Mouse (Mus musculus) left cerebral cortex, adult 9 months (tissue): ENCODE data around the gene Awat1.

Source experiments
- DNase-seq, 2 experiments: peaks; one replicate each; pipeline ENCODE4 v3.0.0; 2022; ENCODE audit warnings: low spot score in 2 of 2

The Awat1 gene

DNA sequence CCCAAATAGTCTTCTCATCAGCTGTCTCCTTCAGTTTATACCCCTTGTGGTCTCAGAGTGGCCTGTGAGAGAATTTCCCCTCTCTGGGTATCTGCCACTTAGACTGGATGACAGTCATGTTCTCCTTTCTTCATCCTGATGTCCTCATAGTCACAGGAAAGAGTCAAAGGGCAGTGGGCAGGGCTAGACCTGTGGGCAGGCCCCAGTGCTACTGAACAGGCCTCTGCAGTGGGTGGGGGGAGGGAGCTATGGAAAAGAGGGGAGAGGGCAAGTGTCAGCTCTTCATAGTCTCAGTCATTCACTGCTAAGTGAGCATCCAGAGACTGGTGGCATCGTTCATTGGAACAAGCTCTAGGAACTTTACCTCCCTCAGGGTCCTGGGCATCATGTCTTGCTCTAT is at the start of gene Awat1:
Gene Awat1 (plus strand): TSS at position 301 of the 400 bp plus-strand sequence.
- no peak for DNase-seq

DNA sequence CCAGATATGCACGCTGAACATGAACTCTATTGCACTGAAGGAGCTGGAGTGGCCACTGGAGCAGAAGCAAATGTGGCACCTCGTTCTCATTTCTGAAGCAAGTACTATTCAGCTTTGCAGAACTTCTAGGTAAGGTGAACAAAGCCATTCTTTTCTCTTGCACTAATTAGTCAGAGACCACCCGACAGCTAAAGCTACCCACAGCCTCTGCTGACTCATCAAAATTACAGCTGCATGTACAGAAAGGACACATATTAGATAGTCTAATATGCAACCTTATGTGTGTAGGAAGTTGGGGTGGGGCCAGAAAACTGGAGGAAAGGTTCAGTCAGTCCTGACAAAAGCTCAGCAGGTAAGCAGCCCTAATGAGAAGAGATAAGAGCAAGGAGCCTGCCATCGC is 47.6 kb upstream of the Awat1 start, which contains the start of gene Dgat2l6:
Gene Dgat2l6 (plus strand): TSS at position 368 of the 400 bp plus-strand sequence.
- DNase-seq = no peak

DNA sequence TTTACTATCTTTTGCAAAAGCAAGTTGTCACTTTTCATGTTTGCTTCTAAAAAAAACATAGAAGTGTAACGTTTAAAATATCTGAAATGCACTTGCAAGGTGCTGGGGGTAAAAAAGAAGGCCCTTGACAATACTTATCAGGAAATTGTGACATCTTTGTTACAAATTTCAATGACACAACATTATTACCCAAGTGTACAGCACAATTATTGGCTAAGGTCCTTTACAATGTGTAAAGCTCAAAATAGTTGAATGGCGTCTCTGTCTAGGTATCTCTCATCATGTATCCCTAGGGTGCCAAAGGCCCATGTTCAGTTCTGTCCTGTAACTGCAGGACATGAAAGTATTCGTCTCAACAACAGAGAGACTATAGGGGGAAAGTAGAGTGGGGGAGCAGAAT is 16.0 kb upstream of the Awat1 start:
- no peak for DNase-seq

GRCm38 (mm10) chrX:100565696-100566095 is 6.4 kb upstream of the Awat1 start:
- DNase-seq = peak in 1 of 2 experiments; percentile 12

GRCm38 (mm10) chrX:100594791-100595190 is 22.7 kb downstream of the Awat1 start, which contains the start of gene P2ry4:
Gene P2ry4 (minus strand): TSS chrX:100594869.
- no peak for DNase-seq

GRCm38 (mm10) chrX:100597439-100597838 is 25.4 kb downstream of the Awat1 start:
- peak in 1 of 2 experiments; percentile 52 for DNase-seq

GRCm38 (mm10) chrX:100599755-100600154 is 27.7 kb downstream of the Awat1 start:
- peak; percentile 30 to 34 for DNase-seq

GRCm38 (mm10) chrX:100605314-100605713 is 33.3 kb downstream of the Awat1 start, which contains the start of gene Arr3:
Gene Arr3 (plus strand): TSS chrX:100605497.
- no peak for DNase-seq

DNA sequence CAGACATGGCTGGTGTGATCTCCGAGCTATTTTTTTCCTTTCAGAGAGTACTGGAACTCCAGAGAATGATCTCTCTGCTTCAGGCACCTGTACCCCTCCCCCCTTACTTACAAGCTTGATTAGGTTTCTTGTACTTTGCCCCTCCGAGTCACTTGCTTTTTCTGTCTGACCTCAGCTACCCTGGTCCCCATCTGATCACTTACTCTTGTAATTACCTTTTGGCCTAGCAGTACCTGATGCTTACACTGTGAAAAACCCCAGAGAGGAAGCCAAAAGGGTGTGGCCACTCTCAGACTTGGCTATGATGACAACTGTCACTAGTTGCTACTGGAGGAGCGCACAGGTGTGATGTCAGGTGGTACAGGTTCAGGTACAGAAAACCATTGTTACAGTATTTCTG is 46.4 kb downstream of the Awat1 start:
- no peak for DNase-seq

GRCm38 (mm10) chrX:100621366-100621765 is 49.3 kb downstream of the Awat1 start:
- no peak for DNase-seq

DNA sequence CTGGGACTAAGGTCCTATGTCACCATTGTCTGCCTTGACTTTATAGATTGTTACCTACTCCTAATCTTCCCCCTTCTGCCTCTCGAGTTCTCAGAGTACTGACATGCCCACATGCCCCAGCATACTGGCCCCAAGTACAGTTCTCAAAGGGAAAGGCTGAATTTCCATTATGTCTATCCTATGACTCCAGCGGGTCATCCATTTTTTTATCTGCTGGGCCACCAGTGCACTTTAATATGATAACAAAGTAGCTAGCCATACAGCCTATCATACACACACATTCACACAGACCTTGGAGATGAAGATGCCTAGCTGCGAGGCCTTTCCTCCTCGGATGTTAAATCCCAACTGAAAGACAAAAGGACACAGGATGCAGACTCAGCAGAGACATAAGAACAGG is 52.2 kb downstream of the Awat1 start:
- DNase-seq = no peak

DNA sequence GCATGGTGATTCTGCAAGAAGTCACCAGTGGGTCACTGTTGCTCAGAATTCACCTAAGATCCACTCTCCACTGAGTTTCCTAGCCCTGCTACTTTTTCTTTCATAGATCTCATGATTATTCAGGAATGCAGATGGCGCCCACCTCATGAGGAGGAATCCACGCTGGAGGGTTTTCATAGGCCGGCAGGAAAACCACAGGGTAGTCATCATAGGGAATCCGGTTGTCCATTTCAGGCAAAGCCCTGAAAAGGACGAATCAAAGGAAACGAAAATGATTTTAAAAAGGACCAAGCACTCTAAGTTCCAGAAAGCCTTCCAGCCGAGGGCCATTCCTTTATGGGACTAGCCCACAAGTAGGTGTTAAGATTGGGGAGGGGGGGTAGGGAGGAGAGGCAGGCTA is 53.1 kb downstream of the Awat1 start:
- DNase-seq = no peak

- no peak for DNase-seq
These were observed 53.4 kb downstream of the Awat1 start, which contains the start of gene Kif4 for GRCm38 (mm10) chrX:100625546-100625801. Gene Kif4 (plus strand): TSS chrX:100625737.

DNA sequence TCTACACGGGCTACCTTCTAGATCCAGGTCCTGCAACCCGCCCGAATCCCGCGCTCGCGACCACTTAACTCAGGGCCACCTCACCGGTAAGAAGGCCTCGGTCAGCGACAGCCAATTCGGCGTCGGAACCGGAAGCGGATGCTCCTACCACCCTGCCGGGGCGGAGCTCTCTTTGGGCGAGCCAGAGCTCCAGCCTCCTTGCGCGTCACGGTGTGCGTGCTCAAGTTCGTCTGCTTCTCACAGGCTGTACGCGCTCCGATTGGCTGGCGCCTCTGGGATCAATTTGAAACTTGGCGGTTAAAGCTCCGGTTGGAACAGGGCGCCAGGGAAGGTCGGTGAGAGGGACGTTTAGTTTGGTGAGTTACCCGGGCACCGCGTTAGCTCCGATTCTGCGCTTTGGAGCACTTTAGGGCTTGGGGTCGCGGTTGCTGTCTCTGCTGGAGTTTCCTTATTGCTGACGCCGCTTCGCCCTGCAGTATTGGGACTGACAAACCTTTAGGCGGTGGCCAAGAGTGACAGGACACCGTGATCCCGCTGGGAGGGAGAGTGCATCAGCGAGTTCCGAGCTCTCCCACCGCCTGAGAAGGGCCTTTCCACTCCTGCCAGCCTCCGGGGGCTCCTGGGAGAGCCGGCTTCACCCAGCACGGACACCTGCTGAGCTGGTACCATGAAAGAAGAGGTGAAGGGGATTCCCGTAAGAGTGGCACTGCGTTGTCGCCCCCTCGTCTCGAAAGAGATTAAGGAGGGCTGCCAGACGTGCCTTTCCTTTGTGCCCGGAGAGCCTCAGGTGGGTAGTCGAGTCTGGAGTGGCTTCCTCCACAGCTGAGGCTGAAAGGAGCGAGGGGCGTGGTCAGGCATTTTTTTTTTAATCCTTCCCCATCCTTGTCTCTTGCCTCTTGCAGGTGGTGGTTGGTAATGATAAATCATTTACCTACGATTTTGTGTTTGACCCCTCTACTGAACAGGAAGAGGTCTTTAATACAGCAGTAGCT is 54.0 kb downstream of the Awat1 start, which contains the start of gene Pdzd11:
Gene Pdzd11 (minus strand): TSS at position 767 of the 992 bp plus-strand sequence.
- peak; percentile 75 to 85 for DNase-seq
